Mouse (Mus musculus): ENCODE measurements at regions not wholly inside any gene's neighbourhood (a gene's known extent, or its start where the extent isn't known, plus 50 kb on each side); places are given as distances from the start of the nearest gene placed in this dataset.

- TF ChIP-seq CTCF (IDR thresholded peaks at IDR 0.05) (no peak), EP300 (IDR thresholded peaks at IDR 0.05) (no peak)
Observed at GRCm38 (mm10) chr12:71371948-71372347, 62.3 kb downstream of the Dact1 start.

All from lung, postnatal 0 days (tissue).